Mouse (Mus musculus) lung, embryonic 14.5 days (tissue): ENCODE measurements around the gene Ap3s2. TPM values are rescaled to one million over a fixed set of nuclear protein-coding genes. Genes with fewer than 3 reads are reported as not detected.

ENCODE experiments used
- ATAC-seq: fragments of 200-750 bp; cut with Nextera tagmentation; 2 replicates; pipeline ENCODE4 v1.8.0; 2017; ENCODE audit warnings: mild to moderate bottlenecking, moderate TSS enrichment, moderate library complexity; ENCODE audit not compliant: insufficient read depth
- DNase-seq: peaks from one replicate; pipeline ENCODE4 v3.0.0-alpha.2; 2015
- H3K27ac ChIP-seq: fragments of 300-500 bp; sonication (generic); 2 replicates; pipeline ENCODE4 v1.5.1; 2014; ENCODE audit warnings: low read depth, mild to moderate bottlenecking, moderate library complexity
- H3K27me3 ChIP-seq: fragments of 300-500 bp; sonication (generic); 2 replicates; pipeline ENCODE4 v1.6.1; 2014; ENCODE audit warnings: low read length, control low read depth; ENCODE audit not compliant: insufficient read depth
- H3K36me3 ChIP-seq: fragments of 300-500 bp; sonication (generic); 2 replicates; pipeline ENCODE4 v1.6.1; 2014; ENCODE audit warnings: control low read depth; ENCODE audit not compliant: insufficient read depth
- H3K4me1 ChIP-seq: fragments of 300-500 bp; sonication (generic); 2 replicates; pipeline ENCODE4 v1.6.1; 2014; ENCODE audit warnings: antibody characterized with exemption, control low read depth; ENCODE audit not compliant: insufficient read depth
- H3K4me2 ChIP-seq: fragments of 300-500 bp; sonication (generic); 2 replicates; pipeline ENCODE4 v1.6.1; 2014; ENCODE audit warnings: mild to moderate bottlenecking
- H3K4me3 ChIP-seq: fragments of 300-500 bp; sonication (generic); 2 replicates; pipeline ENCODE4 v1.5.1; 2014; ENCODE audit warnings: low read depth, low read length
- H3K9ac ChIP-seq: fragments of 300-500 bp; sonication (generic); 2 replicates; pipeline ENCODE4 v1.6.1; 2014
- H3K9me3 ChIP-seq: fragments of 300-500 bp; sonication (generic); 2 replicates; pipeline ENCODE4 v1.6.1; 2016; ENCODE audit warnings: low read depth, low read length, control low read depth
- CTCF ChIP-seq: IDR thresholded peaks from 2 replicates; pipeline ENCODE4 v1.5.1; 2016; ENCODE audit warnings: antibody characterized with exemption, low read depth
- WGBS: fragments of 180-500 bp; shearing (Covaris S2); extraction: QIAGEN DNeasy Blood & Tissue Kit; methylation state at CpG from one replicate; pipeline ENCODE4 v1.1.7; 2014; 5-methylcytosine and 5-hydroxymethylcytosine counted together
- polyA plus RNA-seq: library from polyadenylated mRNA; unstranded; fragments of >200 nt; fragmentation: Nextera tagmentation; extraction: Ambion mirVana; gene quantifications from 2 replicates; pipeline ENCODE4 v1.2.1, GENCODE M21; 2014

The Ap3s2 gene
- polyA plus RNA-seq, 1 experiment from 2014 or later, result 30.6 TPM

- WGBS, result 90% methylated on average over 4 of the region's 4 CpGs
- ATAC-seq (no peak), DNase-seq (no peak)
- Histone ChIP-seq H3K4me2 (no peak overlapping the region), H3K36me3 (peaks cover 28% of the 10 kb centered on the region), H3K4me3 (no peak overlapping the region), H3K27ac (no peak overlapping the region), H3K27me3 (no peaks in the 10 kb centered on the region), H3K4me1 (no peaks in the 10 kb centered on the region), H3K9ac (no peak overlapping the region), H3K9me3 (no peaks in the 10 kb centered on the region)
- no peak for TF ChIP-seq CTCF
Measured at GRCm38 (mm10) chr7:79905193-79905592, 15.3 kb downstream of the Ap3s2 start.

GRCm38 (mm10) chr7:79903160-79903792, 17.2 kb downstream of the Ap3s2 start:
- no peak overlapping the region for H3K4me3 ChIP-seq
- H3K27me3 ChIP-seq, result no peaks in the 10 kb centered on the region
- H3K9me3 ChIP-seq, result no peaks in the 10 kb centered on the region
- ATAC-seq (no peak), DNase-seq (no peak)
- H3K4me2 ChIP-seq, result no peak overlapping the region
- no peak overlapping the region for H3K27ac ChIP-seq
- H3K4me1 ChIP-seq, result no peaks in the 10 kb centered on the region
- peaks cover 17% of the 10 kb centered on the region; the same call in 1 of the 2 replicates for H3K36me3 ChIP-seq
- no peak for TF ChIP-seq CTCF
- no peak overlapping the region for H3K9ac ChIP-seq
- 82% methylated on average over 8 of the region's 8 CpGs for WGBS

GRCm38 (mm10) chr7:79900753-79901152, 19.7 kb downstream of the Ap3s2 start:
- no peak for DNase-seq
- Histone ChIP-seq H3K4me3 (no peak overlapping the region), H3K9ac (no peak overlapping the region), H3K4me1 (no peaks in the 10 kb centered on the region), H3K27me3 (no peaks in the 10 kb centered on the region), H3K36me3 (peaks cover 8% of the 10 kb centered on the region; the same call in 1 of the 2 replicates), H3K27ac (no peak overlapping the region), H3K4me2 (no peak overlapping the region), H3K9me3 (no peaks in the 10 kb centered on the region)
- no peak for ATAC-seq
- no peak for TF ChIP-seq CTCF
- 83% methylated on average over 6 of the region's 6 CpGs for WGBS

- H3K9me3 ChIP-seq, result no peaks in the 10 kb centered on the region
- no peak overlapping the region for H3K4me2 ChIP-seq
Measured at GRCm38 (mm10) chr7:79895225-79895624, 25.2 kb downstream of the Ap3s2 start.

GRCm38 (mm10) chr7:79894790-79895189, 25.7 kb downstream of the Ap3s2 start:
- Histone ChIP-seq H3K9ac (no peak overlapping the region), H3K36me3 (peaks cover 27% of the 10 kb centered on the region), H3K4me3 (no peak overlapping the region), H3K27ac (no peak overlapping the region), H3K27me3 (no peaks in the 10 kb centered on the region), H3K9me3 (no peaks in the 10 kb centered on the region), H3K4me2 (no peak overlapping the region), H3K4me1 (no peaks in the 10 kb centered on the region; the same call in 1 of the 2 replicates)
- DNase-seq (no peak), ATAC-seq (no peak)
- 90% methylated on average over 1 of the region's 1 CpGs for WGBS
- no peak for TF ChIP-seq CTCF

More at GRCm38 (mm10) chr7:79895225-79895624, 25.2 kb downstream of the Ap3s2 start:
- Histone ChIP-seq H3K4me1 (no peaks in the 10 kb centered on the region; the same call in 1 of the 2 replicates), H3K36me3 (peaks cover 27% of the 10 kb centered on the region), H3K9ac (no peak overlapping the region), H3K27ac (no peak overlapping the region), H3K27me3 (no peaks in the 10 kb centered on the region), H3K4me3 (no peak overlapping the region)
- ATAC-seq (no peak), DNase-seq (no peak)
- no peak for TF ChIP-seq CTCF
- WGBS, result 77% methylated on average over 3 of the region's 3 CpGs

GRCm38 (mm10) chr7:79892576-79893428, 27.6 kb downstream of the Ap3s2 start:
- H3K36me3 ChIP-seq, result peaks cover 23% of the 10 kb centered on the region
- 65% methylated on average over 6 of the region's 6 CpGs for WGBS
- H3K9ac ChIP-seq, result no peak overlapping the region
- no peaks in the 10 kb centered on the region; the same call in 1 of the 2 replicates for H3K4me1 ChIP-seq
- H3K27me3 ChIP-seq, result no peaks in the 10 kb centered on the region
- DNase-seq (no peak), ATAC-seq (no peak)
- H3K4me2 ChIP-seq, result no peak overlapping the region
- TF ChIP-seq CTCF, result no peak
- H3K9me3 ChIP-seq, result no peaks in the 10 kb centered on the region
- no peak overlapping the region for H3K4me3 ChIP-seq
- H3K27ac ChIP-seq, result no peak overlapping the region
